Comparison of ENCODE assay signal across 22 mouse cellular contexts in genomic region chr10:22297766-22298461, GRCm38 (mm10).
DNase-seq lines count a peak whose midpoint lies in the region; ATAC-seq and TF ChIP-seq lines count a peak whose summit lies in the region.
"Had no signal": no experiment of that assay in that cellular context is flagged by ENCODE, and none has a peak within 500 bp of the region (broad histone marks: within the 10 kb centered on the region; RNA-seq: fewer than 3 reads in every experiment).

No protein-coding gene starts in this region.

- ATAC-seq in midbrain, embryonic 11.5 days (ENCODE audit: low FRiP score): no peak
- ATAC-seq: liver, embryonic 12.5 days; midbrain, embryonic 13.5 days had no signal

- H3K27me3 ChIP-seq in CH12.LX (replicated peaks): no peaks in the 10 kb centered on the region
- H3K27me3 ChIP-seq in midbrain, embryonic 11.5 days (ENCODE audit: control insufficient read depth, insufficient read depth, low read length): no peaks in the 10 kb centered on the region
- H3K27me3 ChIP-seq: hindbrain, embryonic 13.5 days; limb, embryonic 13.5 days; liver, embryonic 12.5 days; midbrain, embryonic 13.5 days had no signal

- dilution Hi-C loops in CH12.LX (cut with MboI; ENCODE audit: extremely low pct_ligation_motif_present, extremely low pct_unique_long_range_greater_than_20kb, low sequenced_read_pairs): no loop called here

- TF ChIP-seq EP300 in CH12.LX (IDR thresholded peaks at IDR 0.05; ENCODE audit: low read length): 0 out of 2 replicates have a peak, but pooled peaks have one; percentile 30

- no peak for TF ChIP-seq RAD21 in CH12.LX (IDR thresholded peaks at IDR 0.05; ENCODE audit: low read depth, low read length)

- no peak overlapping the region for H3K27ac ChIP-seq in CH12.LX (ENCODE audit: insufficient read depth, low read depth)
- peak overlapping the region; percentile 5; the same call in 1 of the 2 replicates for H3K27ac ChIP-seq in bone marrow macrophage, adult 2 months (ENCODE audit: insufficient read depth, low read depth, low read length)
- H3K27ac ChIP-seq in midbrain, embryonic 11.5 days (ENCODE audit: low read depth, low read length): no peak overlapping the region
- H3K27ac ChIP-seq: hindbrain, embryonic 13.5 days; layer of hippocampus, adult 2 months; limb, embryonic 13.5 days; liver, embryonic 12.5 days; midbrain, embryonic 13.5 days had no signal

- peak; percentile 27 for DNase-seq in gastrocnemius, postnatal 25 days
- DNase-seq in gastrocnemius, postnatal 10 days: no peak
- no peak for DNase-seq in CH12.LX (ENCODE audit: extremely low read depth)
- DNase-seq in skeletal muscle tissue, adult 2 months (ENCODE audit: low read depth, low spot score): peak; percentile 82
- DNase-seq in embryo, embryonic 10 days (ENCODE audit: low spot score): no peak
- DNase-seq in midbrain, embryonic 11.5 days (ENCODE audit: low spot score, missing footprints): no peak
- DNase-seq: adrenal gland, postnatal 14 days; cerebellum, adult 11-12 months; cerebellum, postnatal 10 days; gastrocnemius, postnatal 36 days; kidney, postnatal 25 days; lung, adult 18-20 months; lung, postnatal 10 days; right cerebral cortex, postnatal 14 days; thymus, adult 18-20 months; thymus, postnatal 36 days had no signal

- in situ Hi-C loops in CH12.LX (cut with MboI; ENCODE audit: low pct_ligation_motif_present, low pct_unique_long_range_greater_than_20kb, low sequenced_read_pairs): no loop called here

- peaks cover 9 to 53% of the 10 kb centered on the region in 2 experiments for H3K36me3 ChIP-seq in CH12.LX (replicated peaks in 1 of 2; ENCODE audit: control insufficient read depth in 1 of 2, insufficient read depth in 1 of 2, low read length in 1 of 2)
- no peaks in the 10 kb centered on the region for H3K36me3 ChIP-seq in midbrain, embryonic 11.5 days (ENCODE audit: control insufficient read depth, insufficient read depth, low read length)
- H3K36me3 ChIP-seq: hindbrain, embryonic 13.5 days; limb, embryonic 13.5 days; liver, embryonic 12.5 days; midbrain, embryonic 13.5 days had no signal

- no peak overlapping the region for H3K4me3 ChIP-seq in CH12.LX (replicated peaks in 1 of 3; ENCODE audit: low read depth in 2 of 3, low read length in 2 of 3, poor library complexity in 1 of 3)
- H3K4me3 ChIP-seq in bone marrow macrophage, adult 2 months (ENCODE audit: insufficient read depth, low read length): no peak overlapping the region
- H3K4me3 ChIP-seq in midbrain, embryonic 11.5 days (ENCODE audit: low read depth, low read length): no peak overlapping the region
- H3K4me3 ChIP-seq: hindbrain, embryonic 13.5 days; layer of hippocampus, adult 2 months; limb, embryonic 13.5 days; liver, embryonic 12.5 days; midbrain, embryonic 13.5 days had no signal

- no peak overlapping the region for H3K4me2 ChIP-seq in CH12.LX (ENCODE audit: insufficient read depth, low read depth, poor library complexity, severe bottlenecking)
- H3K4me2 ChIP-seq in midbrain, embryonic 11.5 days: no peak overlapping the region
- H3K4me2 ChIP-seq: hindbrain, embryonic 13.5 days; limb, embryonic 13.5 days; liver, embryonic 12.5 days; midbrain, embryonic 13.5 days had no signal

- H3K9me3 ChIP-seq in CH12.LX (replicated peaks; ENCODE audit: low read length): no peaks in the 10 kb centered on the region
- no peaks in the 10 kb centered on the region for H3K9me3 ChIP-seq in midbrain, embryonic 11.5 days (ENCODE audit: control insufficient read depth, low read length)
- H3K9me3 ChIP-seq: hindbrain, embryonic 13.5 days; limb, embryonic 13.5 days; liver, embryonic 12.5 days; midbrain, embryonic 13.5 days had no signal

- H3K9ac ChIP-seq in CH12.LX (ENCODE audit: insufficient read depth, low read depth): no peak overlapping the region
- no peak overlapping the region for H3K9ac ChIP-seq in midbrain, embryonic 11.5 days (ENCODE audit: low read length)
- H3K9ac ChIP-seq: hindbrain, embryonic 13.5 days; limb, embryonic 13.5 days; liver, embryonic 12.5 days; midbrain, embryonic 13.5 days had no signal

- peaks cover 15 to 86% of the 10 kb centered on the region in 2 experiments for H3K4me1 ChIP-seq in CH12.LX (ENCODE audit: control insufficient read depth in 1 of 2, insufficient read depth in 2 of 2)
- H3K4me1 ChIP-seq in bone marrow macrophage, adult 2 months (ENCODE audit: control insufficient read depth, insufficient read depth, low read length): peaks cover 48% of the 10 kb centered on the region
- no peaks in the 10 kb centered on the region for H3K4me1 ChIP-seq in midbrain, embryonic 11.5 days (ENCODE audit: control insufficient read depth, insufficient read depth, low read length)
- H3K4me1 ChIP-seq: hindbrain, embryonic 13.5 days; limb, embryonic 13.5 days; liver, embryonic 12.5 days; midbrain, embryonic 13.5 days had no signal

- no peak for TF ChIP-seq POLR2A in CH12.LX (IDR thresholded peaks at IDR 0.05; ENCODE audit: low read depth, low read length)
- no peak for TF ChIP-seq POLR2A in bone marrow macrophage, adult 2 months (IDR thresholded peaks at IDR 0.05; ENCODE audit: borderline replicate concordance, low read depth, low read length)

- no peaks in the 10 kb centered on the region for H3K79me2 ChIP-seq in CH12.LX (replicated peaks; ENCODE audit: control insufficient read depth, extremely low read depth, insufficient read depth, poor library complexity, severe bottlenecking)

- TF ChIP-seq CTCF in CH12.LX (conservative IDR thresholded peaks at IDR 0.05 in 1 of 2, IDR thresholded peaks at IDR 0.05 in 1 of 2; ENCODE audit: low read depth in 2 of 2, low read length in 2 of 2): no peak
- TF ChIP-seq CTCF in bone marrow macrophage, adult 2 months (IDR thresholded peaks at IDR 0.05; ENCODE audit: low read depth, low read length): no peak

- 66% methylated on average over 8 of the region's 8 CpGs for WGBS in midbrain, embryonic 11.5 days

TF ChIP-seq in CH12.LX, 34 proteins besides CTCF, POLR2A, EP300 and RAD21:
- TF ChIP-seq JUND (conservative IDR thresholded peaks at IDR 0.05; ENCODE audit: low read depth, low read length): 0 out of 2 replicates have a peak, but pooled peaks have one; percentile 31
- peak; percentile 44; the same call in 1 of the 2 replicates for TF ChIP-seq IRF4 (IDR thresholded peaks at IDR 0.05; ENCODE audit: low read depth, low read length)
- TF ChIP-seq CHD2 (IDR thresholded peaks at IDR 0.05; ENCODE audit: low read length): no peak

Comparison
In these comparisons a context has a peak if more than half of its experiments do, and no peak if none do; other contexts are left out.
1. DNase-seq: peak in gastrocnemius, postnatal 25 days (single experiment) and skeletal muscle tissue, adult 2 months (single experiment); none in gastrocnemius, postnatal 10 days (single experiment), CH12.LX (single experiment), embryo, embryonic 10 days (single experiment) and midbrain, embryonic 11.5 days (single experiment).